Mouse (Mus musculus) c-Kit-positive CD71-negative TER-119-negative erythroid progenitor cells, embryonic 14.5 days (primary cell): ENCODE measurements around the gene Med23.
A peak's percentile ranks its signal among the peaks of the same experiment; 100 is the strongest.

Experiments used
- DNase-seq: peaks from one replicate; pipeline ENCODE4 v3.0.0-alpha.2; 2013; ENCODE audit warnings: low read depth

Med23 gene

DNA sequence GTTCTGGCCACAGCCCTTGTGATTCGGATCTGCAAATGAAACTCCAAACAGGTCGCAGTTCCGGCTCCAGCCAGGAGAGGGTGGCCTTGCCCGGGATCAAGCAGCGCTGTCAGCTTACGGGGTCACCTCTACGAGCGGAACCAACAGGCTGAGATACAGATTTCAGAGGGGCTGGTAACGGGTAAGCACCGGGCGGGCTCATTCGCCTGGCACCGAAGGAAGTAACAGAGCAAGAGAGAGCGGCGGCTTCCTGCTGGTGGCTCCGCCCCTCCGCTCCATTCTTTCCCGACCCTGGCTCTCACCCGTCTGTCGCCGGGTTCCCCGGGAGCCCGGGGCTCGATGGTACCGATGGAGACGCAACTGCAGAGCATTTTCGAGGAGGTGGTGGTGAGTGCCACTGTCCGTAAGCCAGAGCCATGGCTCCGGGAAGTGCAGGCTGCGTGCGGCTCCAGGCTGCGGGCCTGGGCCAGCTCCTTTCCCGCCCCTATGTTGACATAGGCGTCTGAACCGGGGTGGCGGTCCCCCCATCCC, at the start of gene Med23:
Gene Med23, plus strand, starts transcription at position 227 of the 531 bp plus-strand sequence.
- DNase-seq, result peak; percentile 97

DNA sequence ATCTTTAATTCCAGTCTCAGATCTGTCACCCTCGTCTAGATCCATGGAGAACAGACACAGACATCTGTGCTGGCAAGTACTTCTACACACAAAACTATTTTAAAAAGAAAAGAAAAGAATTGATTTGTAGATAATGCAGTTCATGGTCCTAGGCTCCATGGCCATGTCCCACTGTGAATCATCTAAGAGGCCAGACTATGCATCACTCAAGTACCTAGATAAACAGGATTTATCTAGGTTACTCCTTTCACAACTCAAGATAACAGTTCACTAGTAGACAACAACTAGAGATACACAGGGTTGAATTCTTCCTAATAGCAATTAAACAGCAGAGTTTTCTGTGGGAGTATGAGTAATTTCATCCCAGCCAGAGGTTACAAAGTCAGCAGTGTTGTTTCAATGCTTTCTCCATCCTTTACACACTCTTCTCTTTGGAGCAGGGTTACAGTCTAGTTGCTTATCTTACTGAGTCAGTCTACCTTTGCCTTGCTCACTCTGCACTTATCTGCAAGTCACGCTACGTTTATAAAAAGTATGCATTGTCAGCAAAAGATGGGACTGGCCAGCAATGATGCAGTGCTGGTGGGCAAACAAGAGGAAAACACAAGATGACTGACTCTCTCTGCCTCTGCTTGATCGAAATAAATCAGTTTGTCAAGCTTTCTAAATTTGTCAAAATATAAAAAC, 47.7 kb upstream of the Med23 start:
- DNase-seq, result no peak

DNA sequence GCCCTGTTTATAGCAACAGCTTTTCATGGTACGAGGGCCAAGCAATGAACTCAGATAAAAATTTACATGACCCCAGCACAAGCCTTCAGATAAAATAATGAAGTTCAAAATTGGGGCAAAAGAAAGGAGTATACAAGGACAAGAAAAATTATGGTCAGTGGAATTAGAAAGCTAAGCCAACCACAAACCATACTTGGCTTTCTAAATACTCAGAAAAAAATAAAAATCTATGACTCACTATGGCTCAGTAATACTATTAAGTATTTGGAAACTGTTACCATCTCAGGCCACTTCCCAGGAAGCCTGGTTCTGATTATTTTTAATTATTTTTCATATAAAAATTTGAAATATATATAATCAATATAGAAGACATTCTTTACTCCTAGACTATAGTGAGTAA, 46.9 kb upstream of the Med23 start:
- no peak for DNase-seq

DNA sequence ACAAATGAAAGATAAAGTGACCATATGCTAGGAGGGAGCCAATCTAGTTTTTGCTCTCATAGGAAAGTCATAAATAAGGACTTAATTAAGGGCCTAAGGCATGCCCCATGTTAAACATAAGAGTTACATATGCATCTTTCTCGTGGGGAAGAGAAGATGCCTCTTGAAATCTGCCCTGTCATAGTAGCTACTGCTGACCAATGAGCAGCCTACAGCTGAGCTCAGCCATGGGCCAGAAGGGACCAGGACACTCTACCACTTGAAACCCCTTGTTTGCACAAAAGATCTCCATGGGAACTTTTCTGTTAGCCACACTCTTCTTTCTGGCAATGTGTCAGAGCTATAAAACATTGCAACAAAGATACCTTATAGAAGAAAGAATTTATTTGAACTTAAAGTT, 46.5 kb upstream of the Med23 start:
- no peak for DNase-seq

DNA sequence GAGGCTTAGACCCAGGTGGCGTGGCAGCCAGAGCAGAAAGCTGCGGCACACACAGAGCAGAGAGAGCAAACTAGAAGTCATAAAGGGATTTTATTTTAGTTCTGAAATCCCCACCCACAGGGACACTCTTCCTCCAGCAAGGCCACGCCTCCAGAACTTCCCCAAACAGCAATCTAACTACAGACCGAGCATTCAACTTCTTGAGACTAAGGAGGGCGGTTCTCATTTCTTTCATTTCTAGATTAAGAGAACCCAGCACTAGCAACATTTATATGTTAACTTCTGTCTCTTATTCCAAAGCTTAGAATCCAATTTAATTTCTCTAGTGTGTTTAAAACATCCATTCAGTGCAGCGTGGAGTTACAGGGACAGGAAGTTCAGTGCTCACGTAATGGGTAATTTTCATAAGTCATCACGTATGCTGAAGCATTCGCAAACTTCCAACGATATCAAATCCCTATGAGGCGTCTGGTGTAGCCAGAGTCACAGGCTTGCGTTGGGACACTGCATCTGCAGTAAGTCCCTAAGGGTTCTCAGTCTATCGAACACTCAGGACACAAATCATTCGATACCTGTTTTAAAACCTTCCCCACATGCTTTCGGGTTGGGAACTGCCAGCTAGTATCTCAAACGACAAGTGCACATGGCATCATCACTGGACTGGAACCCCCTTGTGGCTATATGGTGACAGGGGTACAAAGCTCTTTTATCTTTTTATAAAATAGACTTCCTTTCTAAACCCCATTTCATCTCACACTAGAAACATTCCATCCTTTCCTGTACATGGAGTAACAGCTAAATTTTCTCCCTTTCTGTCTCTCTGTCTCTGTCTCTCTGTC, 45.9 kb upstream of the Med23 start:
- peak; percentile 19 for DNase-seq

DNA sequence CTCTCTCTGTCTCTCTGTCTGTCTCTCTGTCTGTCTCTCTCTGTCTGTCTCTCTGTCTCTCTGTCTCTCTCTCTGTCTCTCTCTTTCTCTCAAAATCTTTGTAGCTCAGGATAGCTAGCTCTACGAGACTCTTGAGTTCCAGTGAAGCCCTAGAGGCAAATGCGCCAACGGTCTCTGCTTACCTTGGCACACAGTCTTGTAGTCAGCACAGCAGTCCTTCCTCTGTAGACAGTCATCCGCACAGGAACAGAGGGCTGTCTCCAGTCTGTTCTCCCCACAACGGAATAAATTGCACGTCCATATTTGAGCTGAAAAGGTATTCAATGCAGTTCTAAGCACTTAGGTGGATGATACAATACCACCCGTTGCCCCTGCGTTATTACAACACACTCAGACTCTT, 45.2 kb upstream of the Med23 start:
- DNase-seq, result no peak

DNA sequence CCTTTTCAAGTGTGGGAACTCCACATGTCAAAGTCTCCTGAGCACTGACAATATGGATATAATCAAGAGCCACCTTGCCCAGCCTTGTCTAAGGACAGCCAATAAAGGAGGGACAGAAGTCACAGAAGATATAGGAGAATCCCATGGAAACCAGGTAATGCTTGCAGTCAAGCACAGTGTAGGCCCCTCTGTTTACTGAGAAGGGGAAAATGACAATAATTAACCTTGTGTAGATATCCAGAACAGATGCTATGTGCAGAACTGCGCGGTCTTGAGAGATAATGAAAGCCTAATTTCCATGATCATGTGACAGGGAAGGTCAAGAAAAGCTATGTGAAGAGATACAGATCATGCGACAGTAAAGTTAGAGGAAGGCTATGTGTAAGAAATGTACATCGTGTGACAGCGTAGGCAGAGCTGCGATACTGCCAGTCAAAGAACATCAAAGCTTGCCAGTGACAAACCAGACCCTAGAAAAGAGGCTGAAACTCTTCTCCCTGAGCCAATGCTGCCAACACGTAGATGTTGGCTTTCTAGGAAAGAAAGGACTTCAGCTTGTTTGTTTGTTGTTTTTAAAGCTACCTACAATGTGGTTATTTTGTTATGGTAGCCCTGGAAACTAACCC, 44.2 kb upstream of the Med23 start:
- DNase-seq, result no peak

DNA sequence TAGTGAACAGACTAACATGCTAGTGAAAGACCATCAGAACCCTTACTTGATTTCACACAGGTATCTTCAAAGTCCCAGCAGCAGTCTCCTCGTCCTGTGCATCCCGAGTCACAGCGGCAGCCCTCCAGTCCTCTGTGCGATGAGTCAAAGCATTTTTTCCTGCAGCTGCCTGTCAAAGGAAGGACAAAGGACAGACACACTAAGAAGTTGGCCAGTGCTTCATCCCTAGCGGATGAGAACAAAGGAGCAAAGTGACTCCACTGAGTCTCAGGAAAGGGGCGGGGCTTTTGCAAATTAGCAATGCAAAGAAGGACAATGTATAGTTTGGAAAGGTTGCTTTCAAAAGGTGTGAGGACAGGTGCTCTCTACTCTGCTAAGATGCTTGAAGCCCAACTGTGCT, 43.7 kb upstream of the Med23 start:
- DNase-seq, result no peak

DNA sequence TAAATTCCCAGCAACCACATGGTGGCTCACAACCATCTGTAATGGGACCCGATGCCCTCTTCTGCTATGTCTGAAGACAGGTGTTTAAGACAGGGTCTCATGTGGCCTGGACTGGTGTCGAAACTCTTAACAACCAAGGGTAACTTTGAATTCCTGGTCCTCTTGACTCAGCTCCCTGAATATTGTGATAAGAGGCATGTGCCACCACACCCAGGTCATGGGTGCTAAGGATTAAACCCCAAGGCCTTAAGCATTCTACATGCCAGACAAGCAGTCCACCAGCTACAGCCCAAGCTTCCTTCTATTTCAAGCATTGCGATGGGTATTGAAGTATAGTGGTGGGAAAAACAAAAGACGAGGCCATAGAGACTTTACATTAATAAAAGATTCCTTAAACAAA, 41.6 kb upstream of the Med23 start:
- no peak for DNase-seq

DNA sequence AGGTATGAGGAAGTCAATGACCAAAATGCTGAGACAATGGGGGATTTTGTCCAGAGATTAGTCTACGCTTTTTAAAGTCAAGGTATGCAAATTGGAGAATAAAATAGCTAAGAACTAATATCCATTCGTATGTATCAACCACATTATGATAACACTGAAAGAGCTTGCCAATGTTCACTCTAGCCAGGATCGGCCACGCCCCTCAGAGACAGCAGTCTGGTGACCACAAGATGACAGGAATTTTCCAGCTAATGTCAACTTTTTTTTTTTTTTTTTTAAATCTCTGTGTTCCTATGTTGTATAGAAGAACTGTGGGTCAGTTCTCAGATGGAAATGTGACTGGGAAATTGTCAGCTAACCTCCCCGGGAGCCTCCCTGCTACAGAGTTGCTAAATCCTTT, 39.3 kb upstream of the Med23 start:
- no peak for DNase-seq

DNA sequence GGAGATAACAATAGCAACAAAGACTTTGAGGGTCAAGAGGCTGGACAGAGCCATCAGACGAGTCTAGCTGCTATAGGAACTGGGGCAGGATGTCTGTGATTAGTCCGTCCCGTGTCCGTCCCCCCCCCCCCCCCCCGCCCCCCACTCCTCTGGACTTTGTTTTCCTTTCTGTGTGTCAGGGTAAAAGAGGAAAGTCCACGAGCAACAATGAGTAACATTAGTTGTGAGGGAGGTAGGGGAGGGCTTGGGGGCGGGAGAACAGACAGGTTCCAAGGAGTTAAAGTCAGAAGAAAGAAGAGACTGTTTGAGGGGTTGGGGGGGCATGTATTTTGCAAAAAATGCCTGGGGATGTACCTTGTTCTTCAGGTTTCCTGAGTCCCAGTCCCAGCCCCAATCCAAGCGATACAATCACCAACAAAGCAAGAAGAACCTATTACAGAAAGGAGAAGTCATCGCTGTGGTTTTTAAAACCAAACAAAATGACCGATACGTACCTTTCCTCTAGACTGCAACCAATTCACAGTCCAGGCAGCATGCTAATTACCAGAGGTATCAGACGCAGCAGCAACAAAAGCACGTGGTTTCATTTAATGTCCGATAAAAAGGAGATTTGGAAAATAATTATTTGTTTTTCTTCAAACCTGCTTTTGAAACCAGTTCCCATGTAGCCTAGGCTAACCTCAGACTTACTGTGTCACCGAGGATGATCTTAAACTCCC, 38.2 kb upstream of the Med23 start:
- DNase-seq, result no peak

DNA sequence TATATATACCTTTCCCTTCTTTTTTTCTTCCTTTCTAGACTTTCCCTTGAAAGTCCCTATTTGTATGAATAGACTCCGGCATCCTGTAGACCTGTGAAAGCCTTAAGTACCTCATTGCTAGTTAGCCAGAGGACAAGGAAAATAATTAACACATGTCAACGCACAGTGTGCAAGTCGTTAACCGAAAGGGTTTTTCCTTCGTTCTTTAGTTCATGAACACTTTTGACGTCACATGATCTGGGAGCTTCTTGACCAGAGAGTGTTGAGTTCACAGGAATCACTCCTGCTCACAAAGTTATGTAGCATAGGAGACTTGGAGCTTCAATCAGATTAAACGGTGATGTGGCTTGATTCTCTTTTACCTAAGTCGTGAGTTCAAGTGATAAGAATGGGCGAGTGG, 37.5 kb upstream of the Med23 start:
- DNase-seq, result no peak

DNA sequence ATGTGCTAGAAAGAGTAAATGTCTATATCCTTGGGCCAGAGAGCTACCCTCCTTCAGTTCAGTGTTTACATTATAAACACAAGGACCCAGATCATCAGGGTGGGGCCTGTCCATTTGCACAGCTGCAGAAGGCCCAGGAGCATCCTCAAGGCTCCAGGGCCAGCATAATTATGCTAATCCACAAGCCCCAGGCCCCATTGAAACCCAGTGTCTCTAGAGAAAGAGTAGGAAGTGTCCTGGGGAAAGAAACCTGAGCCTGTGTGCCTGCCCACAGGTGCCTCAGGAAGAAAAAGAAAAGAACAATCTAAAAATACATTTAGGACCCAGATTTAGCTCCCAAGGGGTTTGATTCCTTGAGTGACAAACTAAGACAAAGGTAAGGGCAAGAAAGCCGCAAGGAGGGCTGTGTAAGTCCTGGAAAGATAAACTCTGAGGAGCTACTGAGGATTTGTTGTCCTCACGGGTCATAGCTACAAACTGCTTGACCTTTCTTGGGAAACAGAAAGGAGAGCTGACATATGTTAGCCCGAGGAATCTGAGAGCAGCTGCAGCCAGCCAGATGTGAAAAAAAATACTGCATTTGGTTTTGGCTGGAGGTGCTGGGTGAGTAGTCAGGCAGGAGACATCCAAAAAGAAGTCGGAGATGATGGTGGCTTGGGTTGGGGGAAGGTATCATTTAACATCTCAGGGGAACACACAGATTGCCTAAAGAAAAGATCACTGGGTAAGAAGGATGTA, 35.0 kb upstream of the Med23 start:
- DNase-seq, result no peak

DNA sequence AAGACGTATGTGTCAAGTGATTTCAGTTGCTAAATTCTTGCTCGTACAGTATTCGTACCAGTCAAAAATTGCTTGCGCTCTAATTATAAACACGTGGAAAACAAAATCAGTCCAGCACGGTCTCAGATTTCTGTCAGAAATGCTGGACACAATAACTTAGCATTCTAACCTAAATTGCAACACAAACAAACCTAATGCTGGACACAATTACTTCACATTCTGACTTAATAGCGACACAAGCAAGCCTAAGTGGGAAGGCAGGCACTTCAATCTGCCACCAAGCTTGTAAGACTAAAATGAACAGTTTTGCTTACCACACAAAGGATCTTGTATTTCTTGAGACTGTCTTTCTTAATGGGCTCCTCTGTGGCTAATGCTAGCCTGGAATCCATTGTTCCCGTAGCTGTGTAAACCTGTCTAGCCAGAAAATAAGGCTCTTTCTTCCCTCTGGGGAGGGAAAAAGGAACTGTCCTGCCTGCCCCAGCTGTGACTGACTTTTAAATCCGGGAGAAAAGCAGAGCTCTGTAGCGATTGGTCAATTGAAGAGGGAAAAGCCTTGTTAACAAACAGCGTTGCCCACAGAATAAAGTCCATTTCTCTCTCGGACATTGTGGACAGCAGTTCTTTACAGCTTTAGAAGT, 34.0 kb upstream of the Med23 start:
- DNase-seq, result no peak

DNA sequence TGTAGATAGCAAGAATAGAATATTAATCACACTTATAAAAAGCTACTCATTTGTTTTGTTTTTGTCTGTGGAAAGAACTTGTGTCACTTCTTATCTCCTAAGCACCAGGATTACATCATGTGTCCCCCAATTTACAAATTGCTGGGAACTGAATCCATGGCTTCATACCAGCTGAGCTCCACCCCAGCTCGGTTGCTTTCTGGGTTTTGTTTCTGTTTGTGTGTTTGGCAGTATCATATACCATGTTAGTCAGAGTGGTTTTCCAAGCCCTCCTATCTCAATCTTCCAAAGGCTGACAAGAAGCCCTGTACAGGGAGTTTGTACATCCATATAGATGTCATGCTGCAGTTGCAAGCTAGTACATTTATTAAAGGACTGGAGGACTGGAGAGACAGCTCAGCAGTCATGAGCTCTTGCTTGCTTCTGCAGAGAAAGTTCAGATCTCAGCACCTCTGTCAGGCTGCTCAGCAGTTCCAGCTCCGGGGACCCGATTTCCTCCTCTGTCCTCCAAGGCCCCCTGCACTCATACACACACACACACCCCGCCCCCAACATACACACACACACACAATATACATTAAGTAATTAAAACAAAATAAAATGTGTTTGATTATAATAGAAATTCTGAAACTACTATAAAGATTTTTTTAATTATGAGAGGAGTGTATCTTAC, 33.3 kb upstream of the Med23 start:
- DNase-seq, result no peak

DNA sequence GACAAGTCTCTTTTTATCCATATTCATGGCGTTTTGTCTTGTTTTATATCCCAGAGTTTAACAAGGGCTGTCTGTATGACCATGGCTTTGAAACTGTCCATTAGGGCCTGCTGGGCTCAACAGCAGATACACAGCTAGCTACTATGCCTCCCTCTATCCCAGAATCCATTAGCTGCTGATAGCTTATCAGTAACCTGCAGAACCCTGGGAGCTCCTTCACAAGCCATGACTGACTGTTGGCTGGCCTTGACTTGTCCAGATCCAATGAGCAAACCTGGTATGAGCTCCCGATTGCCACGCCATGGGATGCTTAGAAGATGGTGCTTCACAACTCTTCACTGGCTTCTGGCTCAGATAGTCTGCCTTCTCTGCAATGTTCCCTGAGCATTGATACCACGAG, 29.0 kb upstream of the Med23 start:
- no peak for DNase-seq

DNA sequence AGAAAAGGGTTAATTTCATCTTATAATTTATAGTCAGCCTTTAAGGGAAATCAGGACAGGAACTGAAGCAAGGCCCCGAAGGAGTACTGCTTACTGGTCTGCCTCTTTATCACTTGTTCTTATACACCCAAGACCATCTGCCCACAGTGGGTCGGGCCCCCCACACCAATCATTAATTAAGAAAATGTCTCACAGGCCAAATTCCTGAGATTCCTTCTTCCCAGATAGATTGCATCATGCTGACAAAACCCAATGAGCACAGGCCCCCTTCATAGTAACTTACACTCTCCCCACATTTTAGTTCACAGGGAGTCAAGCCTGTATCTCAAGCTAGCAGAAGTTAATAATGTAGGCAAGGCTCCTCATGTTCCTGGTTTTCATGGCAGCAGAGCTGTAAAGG, 27.8 kb upstream of the Med23 start:
- DNase-seq, result no peak

DNA sequence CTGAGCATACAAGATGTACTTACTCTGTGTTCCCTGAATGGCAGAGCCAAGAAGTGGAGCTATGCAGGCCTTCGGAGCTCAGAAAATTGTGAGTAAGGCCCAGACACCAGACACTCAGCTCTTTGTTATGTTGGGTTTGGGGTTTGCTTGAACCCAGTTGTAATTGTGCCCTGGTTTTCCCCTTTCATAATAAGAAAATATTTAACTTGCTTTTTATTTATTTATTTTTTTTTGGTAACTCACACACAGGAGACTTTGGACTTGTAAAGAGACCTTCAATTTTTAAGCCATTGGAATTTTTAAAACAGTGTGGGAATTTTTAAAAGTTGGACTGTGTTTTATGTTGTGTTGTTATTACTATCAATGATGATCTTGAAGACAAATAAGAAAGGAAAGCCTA, 27.1 kb upstream of the Med23 start, which contains the start of gene Enpp3:
Gene Enpp3, minus strand, starts transcription at position 148 of the 400 bp plus-strand sequence.
- DNase-seq, result no peak

DNA sequence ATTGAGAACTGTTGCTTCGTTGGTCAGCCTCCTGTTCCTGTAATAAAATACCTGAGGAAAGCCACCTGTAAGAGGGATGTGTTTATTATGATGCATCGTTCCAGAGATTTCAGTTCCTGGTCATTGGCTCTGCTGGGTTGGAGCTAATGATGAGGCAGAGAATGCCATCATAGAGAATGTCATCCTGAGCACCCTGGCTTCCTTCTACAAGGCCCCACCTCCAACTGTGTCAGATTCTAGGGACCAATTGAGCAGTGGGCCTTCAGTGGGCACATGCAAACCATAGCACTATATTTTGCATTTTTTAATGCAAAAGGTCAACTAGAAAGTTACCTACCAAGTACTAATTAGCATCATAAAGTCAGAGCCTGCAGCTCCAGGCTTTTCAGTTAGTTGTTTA, 6.6 kb upstream of the Med23 start:
- no peak for DNase-seq

DNA sequence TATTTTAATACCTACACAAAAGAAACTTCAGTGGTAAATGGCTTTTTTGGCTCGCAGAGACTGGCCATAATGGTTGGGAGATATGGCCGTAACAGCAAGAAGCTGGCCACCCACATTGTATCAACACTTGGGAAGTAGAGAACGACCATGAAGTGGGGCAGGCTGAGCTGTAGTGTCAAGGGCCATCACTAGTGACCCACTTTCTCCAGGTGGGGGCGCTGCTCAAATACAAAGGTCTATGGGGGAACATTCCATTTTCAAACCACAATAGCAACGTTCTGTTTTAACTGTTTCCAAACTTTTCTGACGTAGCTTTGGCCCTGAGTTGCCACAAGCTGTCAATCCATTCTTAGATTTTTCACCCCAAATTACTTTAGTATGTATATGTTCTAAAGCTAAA, 5.4 kb upstream of the Med23 start:
- DNase-seq, result peak; percentile 10
